Mouse (Mus musculus) lung, postnatal 0 days (tissue): ENCODE data around the gene Arid1a.

Experiments used
- CTCF ChIP-seq: IDR thresholded peaks from 2 replicates; pipeline ENCODE4 v1.5.1; 2016; ENCODE audit warnings: antibody characterized with exemption, mild to moderate bottlenecking
- EP300 ChIP-seq: IDR thresholded peaks from 2 replicates; pipeline ENCODE4 v1.6.1; 2016; ENCODE audit warnings: antibody characterized with exemption, mild to moderate bottlenecking, control low read depth

GRCm38 (mm10) chr4:133753375-133754190 is 3.0 kb downstream of the Arid1a start:
- TF ChIP-seq CTCF = no peak
- TF ChIP-seq EP300 = no peak
